18 mouse cellular contexts compared by ENCODE assay signal in the genomic region with DNA sequence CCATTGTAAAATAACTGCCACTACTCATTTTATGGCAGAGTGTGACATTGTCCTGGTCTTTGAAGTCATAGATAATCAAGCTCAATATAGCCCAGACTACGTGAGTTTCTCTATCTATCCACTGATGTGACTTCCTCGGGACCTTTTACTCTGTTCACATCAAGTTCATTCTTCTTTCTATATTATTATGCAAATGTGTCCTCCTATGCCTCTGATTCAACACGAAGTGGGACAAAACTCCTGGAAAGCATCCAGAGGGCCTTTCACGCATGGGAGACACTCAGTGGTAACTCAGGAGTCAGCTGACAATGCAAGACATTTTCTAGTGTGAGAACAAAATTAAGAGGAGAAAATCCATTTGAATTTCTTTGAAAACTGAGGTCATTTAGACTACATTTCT.
DNase-seq lines count a peak whose midpoint lies in the region; ATAC-seq lines count a peak whose summit lies in the region.
"Had no signal": no experiment of that assay in that cellular context is flagged by ENCODE, and none has a peak within 500 bp of the region (broad histone marks: within the 10 kb centered on the region; RNA-seq: fewer than 3 reads in every experiment).

No protein-coding gene starts in this region.

- H3K27me3 ChIP-seq in hindbrain, embryonic 11.5 days (ENCODE audit: control insufficient read depth, insufficient read depth, low read length), result no peaks in the 10 kb centered on the region
- no peaks in the 10 kb centered on the region for H3K27me3 ChIP-seq in hindbrain, embryonic 13.5 days
- H3K27me3 ChIP-seq in neural tube, embryonic 11.5 days (ENCODE audit: control insufficient read depth, insufficient read depth, low read length), result no peaks in the 10 kb centered on the region
- H3K27me3 ChIP-seq in neural tube, embryonic 15.5 days (replicated peaks), result no peaks in the 10 kb centered on the region
- H3K27me3 ChIP-seq in forebrain, embryonic 16.5 days (replicated peaks; ENCODE audit: control insufficient read depth, insufficient read depth, low read length), result no peaks in the 10 kb centered on the region
- H3K27me3 ChIP-seq in intestine, embryonic 16.5 days (replicated peaks; ENCODE audit: control insufficient read depth, insufficient read depth, low read length), result no peaks in the 10 kb centered on the region
- H3K27me3 ChIP-seq: heart, embryonic 13.5 days had no signal

- H3K4me2 ChIP-seq in hindbrain, embryonic 11.5 days (replicated peaks; ENCODE audit: low read depth, low read length), result no peak overlapping the region
- no peak overlapping the region for H3K4me2 ChIP-seq in hindbrain, embryonic 13.5 days
- no peak overlapping the region for H3K4me2 ChIP-seq in neural tube, embryonic 11.5 days (ENCODE audit: low read depth)
- H3K4me2 ChIP-seq in neural tube, embryonic 15.5 days, result no peak overlapping the region
- no peak overlapping the region for H3K4me2 ChIP-seq in forebrain, embryonic 16.5 days (ENCODE audit: low read length)
- H3K4me2 ChIP-seq in intestine, embryonic 16.5 days (ENCODE audit: low read depth, low read length), result no peak overlapping the region
- H3K4me2 ChIP-seq: heart, embryonic 13.5 days had no signal

- H3K36me3 ChIP-seq in hindbrain, embryonic 11.5 days (ENCODE audit: control insufficient read depth, insufficient read depth, low read length), result no peaks in the 10 kb centered on the region
- H3K36me3 ChIP-seq in hindbrain, embryonic 13.5 days, result no peaks in the 10 kb centered on the region
- no peaks in the 10 kb centered on the region for H3K36me3 ChIP-seq in neural tube, embryonic 11.5 days (ENCODE audit: control insufficient read depth, insufficient read depth, low read length)
- H3K36me3 ChIP-seq in neural tube, embryonic 15.5 days, result no peaks in the 10 kb centered on the region
- H3K36me3 ChIP-seq in forebrain, embryonic 16.5 days (ENCODE audit: control insufficient read depth, insufficient read depth), result no peaks in the 10 kb centered on the region
- no peaks in the 10 kb centered on the region for H3K36me3 ChIP-seq in intestine, embryonic 16.5 days (ENCODE audit: control insufficient read depth, insufficient read depth, low read length)
- H3K36me3 ChIP-seq: heart, embryonic 13.5 days; limb, embryonic 10.5 days had no signal

- H3K4me3 ChIP-seq in hindbrain, embryonic 11.5 days (ENCODE audit: low read depth, low read length), result no peak overlapping the region
- no peak overlapping the region for H3K4me3 ChIP-seq in hindbrain, embryonic 13.5 days
- H3K4me3 ChIP-seq in neural tube, embryonic 11.5 days (ENCODE audit: low read depth, low read length), result no peak overlapping the region
- no peak overlapping the region for H3K4me3 ChIP-seq in neural tube, embryonic 15.5 days (replicated peaks)
- no peak overlapping the region for H3K4me3 ChIP-seq in forebrain, embryonic 16.5 days (replicated peaks; ENCODE audit: low read length)
- no peak overlapping the region for H3K4me3 ChIP-seq in intestine, embryonic 16.5 days (ENCODE audit: low read length)
- H3K4me3 ChIP-seq: erythroblast, embryonic 14.5 days; heart, embryonic 13.5 days; limb, embryonic 10.5 days had no signal

- H3K9me3 ChIP-seq in hindbrain, embryonic 11.5 days (ENCODE audit: control insufficient read depth, low read length), result no peaks in the 10 kb centered on the region
- H3K9me3 ChIP-seq in hindbrain, embryonic 13.5 days, result no peaks in the 10 kb centered on the region
- no peaks in the 10 kb centered on the region for H3K9me3 ChIP-seq in neural tube, embryonic 11.5 days (ENCODE audit: control insufficient read depth, low read length)
- no peaks in the 10 kb centered on the region for H3K9me3 ChIP-seq in neural tube, embryonic 15.5 days (replicated peaks)
- H3K9me3 ChIP-seq in forebrain, embryonic 16.5 days (ENCODE audit: control insufficient read depth, low read length), result no peaks in the 10 kb centered on the region
- H3K9me3 ChIP-seq in intestine, embryonic 16.5 days (ENCODE audit: control insufficient read depth, low read length), result no peaks in the 10 kb centered on the region
- H3K9me3 ChIP-seq: heart, embryonic 13.5 days; limb, embryonic 10.5 days had no signal

- no peak overlapping the region for H3K27ac ChIP-seq in hindbrain, embryonic 11.5 days (ENCODE audit: low read depth, low read length)
- H3K27ac ChIP-seq in hindbrain, embryonic 13.5 days, result no peak overlapping the region
- no peak overlapping the region for H3K27ac ChIP-seq in neural tube, embryonic 11.5 days (ENCODE audit: low read depth, low read length)
- H3K27ac ChIP-seq in neural tube, embryonic 15.5 days (replicated peaks), result no peak overlapping the region
- H3K27ac ChIP-seq in forebrain, embryonic 16.5 days (ENCODE audit: low read length), result no peak overlapping the region
- no peak overlapping the region for H3K27ac ChIP-seq in intestine, embryonic 16.5 days (ENCODE audit: low read length)
- H3K27ac ChIP-seq: heart, embryonic 13.5 days; limb, embryonic 10.5 days had no signal

- no peak overlapping the region for H3K9ac ChIP-seq in hindbrain, embryonic 11.5 days (ENCODE audit: low read depth, low read length)
- H3K9ac ChIP-seq in hindbrain, embryonic 13.5 days, result no peak overlapping the region
- H3K9ac ChIP-seq in neural tube, embryonic 11.5 days (ENCODE audit: low read length), result no peak overlapping the region
- H3K9ac ChIP-seq in neural tube, embryonic 15.5 days (replicated peaks), result no peak overlapping the region
- no peak overlapping the region for H3K9ac ChIP-seq in forebrain, embryonic 16.5 days (replicated peaks; ENCODE audit: low read depth, low read length)
- H3K9ac ChIP-seq in intestine, embryonic 16.5 days (ENCODE audit: low read depth, low read length), result no peak overlapping the region
- H3K9ac ChIP-seq: heart, embryonic 13.5 days had no signal

- WGBS in hindbrain, embryonic 11.5 days, result 34% methylated on average over 4 of the region's 4 CpGs
- WGBS in hindbrain, embryonic 13.5 days, result 19% methylated on average over 4 of the region's 4 CpGs
- WGBS in neural tube, embryonic 11.5 days, result 46% methylated on average over 4 of the region's 4 CpGs
- WGBS in neural tube, embryonic 15.5 days, result 12% methylated on average over 4 of the region's 4 CpGs
- 7% methylated on average over 4 of the region's 4 CpGs for WGBS in forebrain, embryonic 16.5 days
- 68% methylated on average over 4 of the region's 4 CpGs for WGBS in intestine, embryonic 16.5 days

- H3K4me1 ChIP-seq in hindbrain, embryonic 11.5 days (replicated peaks; ENCODE audit: control insufficient read depth, insufficient read depth, low read length), result no peaks in the 10 kb centered on the region
- no peaks in the 10 kb centered on the region for H3K4me1 ChIP-seq in hindbrain, embryonic 13.5 days (replicated peaks)
- H3K4me1 ChIP-seq in neural tube, embryonic 11.5 days (ENCODE audit: control insufficient read depth, insufficient read depth, low read length), result no peaks in the 10 kb centered on the region
- no peaks in the 10 kb centered on the region for H3K4me1 ChIP-seq in neural tube, embryonic 15.5 days
- H3K4me1 ChIP-seq in forebrain, embryonic 16.5 days (replicated peaks; ENCODE audit: control insufficient read depth, insufficient read depth, low read length), result 0 out of 2 replicates have a peak, but pooled peaks cover 2% of the 10 kb centered on the region
- no peaks in the 10 kb centered on the region for H3K4me1 ChIP-seq in intestine, embryonic 16.5 days (ENCODE audit: control insufficient read depth, insufficient read depth, low read length)
- H3K4me1 ChIP-seq: heart, embryonic 13.5 days; limb, embryonic 10.5 days had no signal

- ATAC-seq in hindbrain, embryonic 11.5 days (ENCODE audit: low FRiP score), result peak; percentile 77
- ATAC-seq in hindbrain, embryonic 13.5 days (ENCODE audit: low FRiP score), result no peak
- ATAC-seq in neural tube, embryonic 11.5 days (ENCODE audit: insufficient read depth, low FRiP score, low TSS enrichment), result peak; percentile 56; the same call in 1 of the 2 replicates
- ATAC-seq in neural tube, embryonic 15.5 days (ENCODE audit: low FRiP score), result no peak
- peak; percentile 66 for ATAC-seq in forebrain, embryonic 16.5 days
- ATAC-seq in intestine, embryonic 16.5 days, result no peak

- no peak for DNase-seq in hindbrain, embryonic 11.5 days (ENCODE audit: low spot score)
- DNase-seq in neural tube, embryonic 11.5 days (ENCODE audit: low spot score), result no peak
- peak; percentile 19 for DNase-seq in retina, postnatal 7 days (ENCODE audit: low read depth, low spot score)
- DNase-seq: adrenal gland, postnatal 10 days; cerebellum, postnatal 36 days; gastrocnemius, postnatal 10 days; heart, adult 11 months; kidney, adult 9 months; kidney, postnatal 25 days; lung, adult 18-20 months; thymus, postnatal 36 days had no signal

Comparison
In these comparisons a context has a peak if more than half of its experiments do, and no peak if none do; other contexts are left out.
1. ATAC-seq: peak in hindbrain, embryonic 11.5 days (single experiment), neural tube, embryonic 11.5 days (single experiment) and forebrain, embryonic 16.5 days (single experiment); none in hindbrain, embryonic 13.5 days (single experiment), neural tube, embryonic 15.5 days (single experiment) and intestine, embryonic 16.5 days (single experiment).